Mouse (Mus musculus) neural tube, embryonic 11.5 days (tissue): ENCODE measurements around the gene Parp8. TPM values are rescaled to one million over a fixed set of nuclear protein-coding genes. Genes with fewer than 3 reads are reported as not detected.
"Not testable (repeated sequence)": the region's sequence is repeated elsewhere in the genome, so short reads cannot be mapped to it uniquely, and the experiment has no call there.

ENCODE experiments used
- ATAC-seq: fragments of 200-750 bp; cut with Nextera tagmentation; 2 replicates; pipeline ENCODE4 v1.8.0; 2017; ENCODE audit warnings: moderate number of reproducible peaks, mild to moderate bottlenecking, moderate TSS enrichment, moderate library complexity; ENCODE audit not compliant: insufficient read depth, low FRiP score, low TSS enrichment
- DNase-seq: peaks from one replicate; pipeline ENCODE4 v3.0.0-alpha.2; 2015; ENCODE audit warnings: low spot score
- H3K27ac ChIP-seq: fragments of 300-500 bp; sonication (generic); 2 replicates; pipeline ENCODE4 v1.5.1; 2014; ENCODE audit warnings: low read depth, mild to moderate bottlenecking, low read length
- H3K27me3 ChIP-seq: fragments of 300-500 bp; sonication (generic); 2 replicates; pipeline ENCODE4 v1.6.1; 2014; ENCODE audit warnings: mild to moderate bottlenecking, low read length, mixed read lengths; ENCODE audit not compliant: control insufficient read depth, insufficient read depth
- H3K36me3 ChIP-seq: fragments of 300-500 bp; sonication (generic); 2 replicates; pipeline ENCODE4 v1.6.1; 2014; ENCODE audit warnings: mild to moderate bottlenecking, low read length, moderate library complexity, mixed read lengths; ENCODE audit not compliant: control insufficient read depth, insufficient read depth
- H3K4me1 ChIP-seq: fragments of 300-500 bp; sonication (generic); 2 replicates; pipeline ENCODE4 v1.6.1; 2014; ENCODE audit warnings: low read length, mixed read lengths; ENCODE audit not compliant: control insufficient read depth, insufficient read depth
- H3K4me2 ChIP-seq: fragments of 300-500 bp; sonication (generic); 2 replicates; pipeline ENCODE4 v1.6.1; 2014; ENCODE audit warnings: low read depth, mild to moderate bottlenecking, moderate library complexity
- H3K4me3 ChIP-seq: fragments of 300-500 bp; sonication (generic); 2 replicates; pipeline ENCODE4 v1.5.1; 2014; ENCODE audit warnings: low read depth, low read length
- H3K9ac ChIP-seq: fragments of 300-500 bp; sonication (generic); 2 replicates; pipeline ENCODE4 v1.6.1; 2014; ENCODE audit warnings: mild to moderate bottlenecking, low read length
- H3K9me3 ChIP-seq: fragments of 300-500 bp; sonication (generic); 2 replicates; pipeline ENCODE4 v1.6.1; 2016; ENCODE audit warnings: low read length; ENCODE audit not compliant: control insufficient read depth
- WGBS: fragments of 180-500 bp; shearing (Covaris S2); extraction: QIAGEN DNeasy Blood & Tissue Kit; methylation state at CpG from one replicate; pipeline ENCODE4 v1.1.7; 2014; 5-methylcytosine and 5-hydroxymethylcytosine counted together
- polyA plus RNA-seq: library from polyadenylated mRNA; unstranded; fragments of >200 nt; fragmentation: Nextera tagmentation; extraction: Ambion mirVana; gene quantifications from 2 replicates; pipeline ENCODE4 v1.2.1, GENCODE M21; 2014

Gene Parp8
- polyA plus RNA-seq, 1 experiment from 2014 or later = 13.7 TPM

- DNase-seq = no peak
- WGBS = 79% methylated on average over 4 of the region's 4 CpGs
- no peak for ATAC-seq
- Histone ChIP-seq H3K4me1 (no peaks in the 10 kb centered on the region), H3K4me3 (no peak overlapping the region), H3K27me3 (no peaks in the 10 kb centered on the region), H3K4me2 (no peak overlapping the region), H3K9me3 (no peaks in the 10 kb centered on the region), H3K27ac (no peak overlapping the region), H3K9ac (no peak overlapping the region), H3K36me3 (no peaks in the 10 kb centered on the region)
Observed at GRCm38 (mm10) chr13:116946566-116946965, 78.8 kb downstream of the Parp8 start.

GRCm38 (mm10) chr13:116941280-116942015, 83.9 kb downstream of the Parp8 start:
- peak; percentile 49; the same call in 1 of the 2 replicates for ATAC-seq
- no peaks in the 10 kb centered on the region for H3K4me1 ChIP-seq
- no peaks in the 10 kb centered on the region for H3K9me3 ChIP-seq
- no peak for DNase-seq
- H3K27me3 ChIP-seq = no peaks in the 10 kb centered on the region
- WGBS = 71% methylated on average over 13 of the region's 13 CpGs
- H3K27ac ChIP-seq = no peak overlapping the region
- no peak overlapping the region for H3K9ac ChIP-seq
- H3K4me3 ChIP-seq = no peak overlapping the region
- H3K4me2 ChIP-seq = no peak overlapping the region
- no peaks in the 10 kb centered on the region for H3K36me3 ChIP-seq

GRCm38 (mm10) chr13:116940761-116941160, 84.6 kb downstream of the Parp8 start:
- DNase-seq (no peak), ATAC-seq (no peak)
- Histone ChIP-seq H3K36me3 (no peaks in the 10 kb centered on the region), H3K27ac (no peak overlapping the region), H3K4me3 (no peak overlapping the region), H3K4me1 (no peaks in the 10 kb centered on the region), H3K9ac (no peak overlapping the region), H3K9me3 (no peaks in the 10 kb centered on the region), H3K27me3 (no peaks in the 10 kb centered on the region), H3K4me2 (no peak overlapping the region)
- WGBS = 81% methylated on average over 7 of the region's 7 CpGs

- ATAC-seq, H3K27ac ChIP-seq, H3K4me3 ChIP-seq, DNase-seq, H3K27me3 ChIP-seq, H3K4me2 ChIP-seq, H3K9ac ChIP-seq, H3K36me3 ChIP-seq, H3K4me1 ChIP-seq, H3K9me3 ChIP-seq: not testable (repeated sequence)
- 93% methylated on average over 3 of the region's 3 CpGs for WGBS
Observed at GRCm38 (mm10) chr13:116937019-116937418, 88.3 kb downstream of the Parp8 start.

- Histone ChIP-seq H3K9me3 (no peaks in the 10 kb centered on the region), H3K9ac (no peak overlapping the region), H3K4me1 (no peaks in the 10 kb centered on the region), H3K36me3 (no peaks in the 10 kb centered on the region), H3K27me3 (no peaks in the 10 kb centered on the region), H3K27ac (no peak overlapping the region), H3K4me3 (no peak overlapping the region), H3K4me2 (no peak overlapping the region)
- no peak for DNase-seq
- ATAC-seq = no peak
- 86% methylated on average over 6 of the region's 6 CpGs for WGBS
Observed at GRCm38 (mm10) chr13:116917387-116917930, 107.9 kb downstream of the Parp8 start.

GRCm38 (mm10) chr13:116908284-116908683, 117.1 kb downstream of the Parp8 start:
- DNase-seq (no peak), ATAC-seq (no peak)
- Histone ChIP-seq H3K9me3 (no peaks in the 10 kb centered on the region), H3K36me3 (no peaks in the 10 kb centered on the region), H3K4me2 (no peak overlapping the region), H3K27ac (no peak overlapping the region), H3K4me1 (no peaks in the 10 kb centered on the region), H3K9ac (no peak overlapping the region), H3K27me3 (no peaks in the 10 kb centered on the region), H3K4me3 (no peak overlapping the region)
- WGBS = 93% methylated on average over 3 of the region's 3 CpGs

GRCm38 (mm10) chr13:116903394-116903793, 121.9 kb downstream of the Parp8 start:
- H3K4me2 ChIP-seq = no peak overlapping the region
- no peak overlapping the region for H3K27ac ChIP-seq
- no peaks in the 10 kb centered on the region for H3K4me1 ChIP-seq
- no peak overlapping the region for H3K9ac ChIP-seq
- no peaks in the 10 kb centered on the region for H3K27me3 ChIP-seq
- ATAC-seq (no peak), DNase-seq (no peak)
- 86% methylated on average over 5 of the region's 5 CpGs for WGBS
- H3K9me3 ChIP-seq = no peaks in the 10 kb centered on the region
- H3K36me3 ChIP-seq = no peaks in the 10 kb centered on the region
- H3K4me3 ChIP-seq = no peak overlapping the region

- DNase-seq = no peak
- Histone ChIP-seq H3K36me3 (no peaks in the 10 kb centered on the region), H3K9ac (no peak overlapping the region), H3K4me3 (no peak overlapping the region), H3K27me3 (no peaks in the 10 kb centered on the region), H3K4me2 (no peak overlapping the region), H3K4me1 (no peaks in the 10 kb centered on the region), H3K9me3 (no peaks in the 10 kb centered on the region), H3K27ac (no peak overlapping the region)
- 94% methylated on average over 5 of the region's 5 CpGs for WGBS
- no peak for ATAC-seq
Observed at GRCm38 (mm10) chr13:116898395-116898794, 126.9 kb downstream of the Parp8 start.

- Histone ChIP-seq H3K4me3 (no peak overlapping the region), H3K27me3 (no peaks in the 10 kb centered on the region), H3K4me1 (no peaks in the 10 kb centered on the region), H3K4me2 (no peak overlapping the region), H3K9ac (no peak overlapping the region), H3K27ac (no peak overlapping the region), H3K36me3 (no peaks in the 10 kb centered on the region), H3K9me3 (no peaks in the 10 kb centered on the region)
- ATAC-seq (no peak), DNase-seq (no peak)
- WGBS = 93% methylated on average over 1 of the region's 1 CpGs
Observed at GRCm38 (mm10) chr13:116897711-116898110, 127.6 kb downstream of the Parp8 start.
